Mouse (Mus musculus): Measurements from ENCODE around the gene Pdzd7.

The Pdzd7 gene

GRCm38 (mm10) chr19:45045651-45046050, at the start of gene Pdzd7:
Gene Pdzd7, minus strand, starts transcription at chr19:45045717.
- no peak for DNase-seq (ENCODE audit: low read depth, low spot score)

GRCm38 (mm10) chr19:45081841-45082550, 36.5 kb upstream of the Pdzd7 start:
- DNase-seq (ENCODE audit: low read depth, low spot score) = peak; percentile 57

- DNase-seq (ENCODE audit: low read depth, low spot score) = peak; percentile 73
These were observed 35.8 kb upstream of the Pdzd7 start for GRCm38 (mm10) chr19:45081279-45081678.

GRCm38 (mm10) chr19:45080711-45081110, 35.2 kb upstream of the Pdzd7 start:
- DNase-seq (ENCODE audit: low read depth, low spot score) = no peak

- peak; percentile 87 for DNase-seq (ENCODE audit: low read depth, low spot score)
These were observed 34.4 kb upstream of the Pdzd7 start for GRCm38 (mm10) chr19:45079769-45080515.

- DNase-seq (ENCODE audit: low read depth, low spot score) = peak; percentile 51
These were observed 33.7 kb upstream of the Pdzd7 start for GRCm38 (mm10) chr19:45078971-45079764.

- DNase-seq (ENCODE audit: low read depth, low spot score) = no peak
These were observed 32.5 kb upstream of the Pdzd7 start for GRCm38 (mm10) chr19:45077742-45078645.

GRCm38 (mm10) chr19:45076586-45077510, 31.3 kb upstream of the Pdzd7 start:
- DNase-seq (ENCODE audit: low read depth, low spot score) = peak; percentile 60

GRCm38 (mm10) chr19:45076036-45076575, 30.6 kb upstream of the Pdzd7 start:
- DNase-seq (ENCODE audit: low read depth, low spot score) = peak; percentile 39

GRCm38 (mm10) chr19:45075323-45076035, 30.0 kb upstream of the Pdzd7 start:
- no peak for DNase-seq (ENCODE audit: low read depth, low spot score)

- DNase-seq (ENCODE audit: low read depth, low spot score) = peak; percentile 93
These were observed 29.2 kb upstream of the Pdzd7 start, which contains the start of gene Kazald1 for GRCm38 (mm10) chr19:45074580-45075322. Gene Kazald1, plus strand, starts transcription at chr19:45075241.

- DNase-seq (ENCODE audit: low read depth, low spot score) = peak; percentile 85
These were observed 28.5 kb upstream of the Pdzd7 start for GRCm38 (mm10) chr19:45073871-45074542.

- no peak for DNase-seq (ENCODE audit: low read depth, low spot score)
These were observed 22.4 kb upstream of the Pdzd7 start for GRCm38 (mm10) chr19:45067758-45068510.

GRCm38 (mm10) chr19:45067170-45067569, 21.7 kb upstream of the Pdzd7 start:
- no peak for DNase-seq (ENCODE audit: low read depth, low spot score)

GRCm38 (mm10) chr19:45065226-45065625, 19.7 kb upstream of the Pdzd7 start:
- DNase-seq (ENCODE audit: low read depth, low spot score) = no peak

- peak; percentile 62 for DNase-seq (ENCODE audit: low read depth, low spot score)
These were observed 18.2 kb upstream of the Pdzd7 start for GRCm38 (mm10) chr19:45063565-45064292.
